Mouse (Mus musculus) testis, adult 2 months (tissue): ENCODE measurements around the gene Cmas.

Experiments used
- CTCF ChIP-seq: fragments of 200-500 bp; IDR thresholded peaks from 2 replicates; pipeline ENCODE4 v1.5.1; 2012; ENCODE audit warnings: low read depth, mild to moderate bottlenecking, inconsistent platforms, low read length, moderate library complexity; ENCODE audit not compliant: control insufficient read depth, insufficient read depth, insufficient replicate concordance
- POLR2A ChIP-seq: fragments of 200-500 bp; IDR thresholded peaks from 2 replicates; pipeline ENCODE4 v1.6.1; 2012; ENCODE audit warnings: low read depth, mild to moderate bottlenecking, inconsistent platforms, low read length, moderate library complexity; ENCODE audit not compliant: control insufficient read depth

DNA sequence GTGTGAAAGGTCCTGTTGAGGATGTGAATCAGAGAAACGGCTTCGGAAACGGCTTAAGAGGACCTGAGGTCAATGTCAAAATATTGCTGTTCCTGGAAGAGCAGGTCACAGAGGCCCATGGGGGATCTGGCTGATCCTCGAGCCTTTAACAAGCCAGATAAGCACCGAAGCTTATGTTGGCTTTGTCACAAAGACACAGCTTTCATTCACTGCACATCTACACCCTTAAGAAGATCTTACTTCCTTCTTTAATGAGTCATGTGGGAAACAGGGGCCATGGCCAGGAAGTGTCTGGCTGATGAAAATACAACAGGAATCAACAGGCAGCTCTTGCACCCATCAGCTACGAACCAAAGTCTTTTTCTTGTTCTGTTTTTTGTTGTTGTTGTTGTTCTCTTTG lies 48.1 kb upstream of the Cmas start:
- TF ChIP-seq POLR2A (no peak), CTCF (no peak)
